Mouse (Mus musculus) E14TG2a.4 (cell line): ENCODE results near the gene Rnf157.

ENCODE experiments used
- H3K27me3 ChIP-seq: 2 replicates; pipeline ENCODE4 v1.6.1; 2014; ENCODE audit warnings: low read length, control low read depth; ENCODE audit not compliant: insufficient read depth
- H3K36me3 ChIP-seq: 2 replicates; pipeline ENCODE4 v1.6.1; 2014; ENCODE audit warnings: low read length, control low read depth; ENCODE audit not compliant: insufficient read depth
- H3K4me1 ChIP-seq: replicated peaks from 2 replicates; pipeline ENCODE4 v1.6.1; 2014; ENCODE audit warnings: low read depth, low read length, control low read depth
- H3K4me3 ChIP-seq: replicated peaks from 2 replicates; pipeline ENCODE4 v1.5.1; 2014; ENCODE audit warnings: mild to moderate bottlenecking, low read length
- H3K9me3 ChIP-seq: 2 replicates; pipeline ENCODE4 v1.6.1; 2014; ENCODE audit warnings: low read length, control low read depth
- CTCF ChIP-seq: conservative IDR thresholded peaks from 2 replicates; pipeline ENCODE4 v1.5.1; 2014; ENCODE audit warnings: low read length
- NANOG ChIP-seq: IDR thresholded peaks from 2 replicates; pipeline ENCODE4 v1.6.1; 2014; ENCODE audit warnings: borderline replicate concordance, low read length, mixed read lengths
- POU5F1 ChIP-seq: IDR thresholded peaks from 2 replicates; pipeline ENCODE4 v1.6.1; 2014; ENCODE audit warnings: low read length, borderline replicate concordance

The Rnf157 gene

DNA sequence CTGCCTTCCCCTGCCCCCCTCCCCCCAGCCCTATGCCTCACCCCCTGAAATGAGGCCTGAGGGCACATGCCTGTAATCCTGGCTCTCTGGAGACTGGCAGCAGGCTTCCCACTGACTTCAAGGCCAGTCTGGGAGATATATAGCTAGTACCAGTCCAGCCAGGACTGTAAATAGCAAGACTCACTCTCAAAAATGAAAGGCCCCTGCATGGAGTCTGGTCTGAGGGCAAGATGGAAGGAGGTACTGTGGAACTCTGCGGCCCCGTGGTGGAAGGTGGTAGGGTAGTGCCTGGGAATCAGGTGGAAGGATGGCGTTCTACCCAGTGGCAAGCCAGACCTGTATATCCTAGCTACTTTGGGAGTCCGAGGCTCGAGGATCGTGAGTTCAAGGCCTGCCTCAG lies 31.1 kb upstream of the Rnf157 start:
- peaks cover 27% of the 10 kb centered on the region for H3K27me3 ChIP-seq
- no peak for TF ChIP-seq POU5F1
- peaks cover 28% of the 10 kb centered on the region for H3K36me3 ChIP-seq
- no peak overlapping the region for H3K4me3 ChIP-seq
- H3K9me3 ChIP-seq, result no peaks in the 10 kb centered on the region
- peaks cover 89% of the 10 kb centered on the region for H3K4me1 ChIP-seq

GRCm38 (mm10) chr11:116443311-116443710 lies 30.5 kb upstream of the Rnf157 start:
- TF ChIP-seq NANOG (no peak), CTCF (no peak)
- H3K4me1 ChIP-seq, result peaks cover 89% of the 10 kb centered on the region
- peaks cover 21% of the 10 kb centered on the region for H3K27me3 ChIP-seq
- H3K36me3 ChIP-seq, result peaks cover 31% of the 10 kb centered on the region
- no peaks in the 10 kb centered on the region for H3K9me3 ChIP-seq
- H3K4me3 ChIP-seq, result no peak overlapping the region

DNA sequence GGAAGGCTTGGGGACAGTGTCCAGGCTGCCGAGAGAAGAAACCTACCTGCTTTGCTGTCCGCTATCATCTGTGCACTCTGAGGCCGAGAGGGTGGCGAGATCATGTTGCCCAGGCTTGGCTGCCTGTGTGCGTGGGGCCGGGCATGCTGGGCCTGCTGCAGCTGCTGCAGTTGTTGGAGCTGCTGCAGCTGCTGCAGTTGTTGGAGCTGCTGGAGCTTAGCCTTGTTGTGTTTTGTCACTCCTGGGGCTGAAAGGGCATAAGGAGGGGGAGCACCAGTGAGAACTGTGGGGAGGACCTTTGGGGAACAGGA lies 30.0 kb upstream of the Rnf157 start:
- no peak for TF ChIP-seq POU5F1
- H3K4me3 ChIP-seq, result no peak overlapping the region
- peaks cover 16% of the 10 kb centered on the region for H3K27me3 ChIP-seq
- H3K9me3 ChIP-seq, result no peaks in the 10 kb centered on the region
- H3K36me3 ChIP-seq, result peaks cover 32% of the 10 kb centered on the region
- H3K4me1 ChIP-seq, result peaks cover 84% of the 10 kb centered on the region

DNA sequence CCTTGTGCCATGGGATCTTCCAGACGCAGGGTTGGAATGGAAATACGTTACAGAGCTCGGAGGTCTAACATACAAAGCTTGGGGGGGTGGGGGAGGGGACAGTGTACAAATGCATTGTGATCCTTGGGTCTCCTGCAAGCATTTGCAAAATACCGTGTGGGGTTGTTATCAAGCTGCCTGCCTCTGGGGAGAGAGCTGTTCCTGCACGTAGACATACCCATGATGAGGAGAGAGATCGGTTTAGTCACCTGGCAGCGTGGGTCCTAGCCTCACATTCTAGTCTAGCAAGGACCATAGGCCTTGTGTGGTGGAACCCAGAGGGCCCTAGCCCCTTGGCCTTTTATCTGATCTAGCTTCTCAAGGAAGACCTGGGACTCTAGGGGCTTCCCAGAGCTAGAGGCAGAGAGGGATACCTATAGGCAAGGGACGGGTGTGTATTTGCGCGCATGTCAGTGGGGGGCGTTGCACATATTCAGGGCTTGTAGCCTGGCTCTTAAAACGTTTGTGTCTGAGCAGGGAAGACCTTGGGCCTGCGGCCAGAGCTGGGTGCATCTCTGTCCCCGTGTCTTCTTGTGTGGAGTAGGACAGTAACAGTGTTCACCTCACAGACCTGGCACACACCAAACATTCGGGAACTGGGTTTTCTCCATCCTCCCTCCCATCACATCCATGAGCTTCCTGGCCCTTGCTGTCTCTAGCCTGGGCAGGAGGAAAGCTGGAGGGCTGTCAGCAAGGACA lies 29.5 kb upstream of the Rnf157 start:
- H3K4me1 ChIP-seq, result peaks cover 87% of the 10 kb centered on the region
- H3K9me3 ChIP-seq, result no peaks in the 10 kb centered on the region
- H3K4me3 ChIP-seq, result no peak overlapping the region
- H3K36me3 ChIP-seq, result peaks cover 37% of the 10 kb centered on the region
- TF ChIP-seq POU5F1 (no peak), CTCF (no peak), NANOG (no peak)
- peaks cover 11% of the 10 kb centered on the region for H3K27me3 ChIP-seq

DNA sequence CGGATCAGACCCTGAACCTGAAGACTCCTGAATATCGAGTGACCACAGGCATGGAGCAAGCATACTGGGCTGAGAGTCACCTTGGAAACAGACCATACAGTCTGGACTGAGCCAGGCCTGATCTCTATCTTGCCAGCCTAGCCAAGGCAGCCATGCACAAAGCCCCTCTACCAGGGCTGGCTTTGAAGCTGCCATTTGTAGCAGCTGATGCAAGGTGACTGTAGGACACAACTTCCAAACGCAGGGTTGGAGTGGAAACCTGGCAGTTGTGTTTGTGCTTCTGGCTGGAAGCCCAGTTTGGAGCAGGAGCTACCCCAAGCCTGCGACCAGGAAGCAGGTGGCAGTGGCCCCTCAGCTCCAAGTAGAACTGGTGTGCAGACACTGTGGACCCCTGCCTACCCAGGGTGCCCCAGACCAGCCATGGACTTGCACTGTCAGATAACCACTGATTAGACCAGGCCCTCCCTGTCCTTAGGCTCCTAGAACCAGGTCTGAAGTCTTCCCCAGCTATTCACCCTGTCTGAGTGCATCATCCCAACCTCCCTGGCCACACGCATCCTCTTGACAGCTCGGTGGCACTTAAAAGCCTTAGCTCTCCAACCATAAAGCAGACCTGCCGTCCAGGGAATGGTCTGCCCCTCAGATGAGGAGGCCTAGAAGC lies 27.7 kb upstream of the Rnf157 start:
- Histone ChIP-seq H3K4me1 (peaks cover 87% of the 10 kb centered on the region), H3K27me3 (no peaks in the 10 kb centered on the region), H3K9me3 (no peaks in the 10 kb centered on the region), H3K36me3 (peaks cover 55% of the 10 kb centered on the region), H3K4me3 (0 out of 2 replicates have a peak overlapping the region, but pooled peaks have one; percentile 20)
- TF ChIP-seq CTCF (no peak), POU5F1 (no peak), NANOG (no peak)

GRCm38 (mm10) chr11:116439269-116440240 lies 26.7 kb upstream of the Rnf157 start:
- Histone ChIP-seq H3K4me1 (peaks cover 84% of the 10 kb centered on the region), H3K36me3 (peaks cover 62% of the 10 kb centered on the region), H3K9me3 (no peaks in the 10 kb centered on the region), H3K27me3 (no peaks in the 10 kb centered on the region), H3K4me3 (peak overlapping the region; percentile 18; the same call in 1 of the 2 replicates)
- TF ChIP-seq NANOG (no peak), CTCF (no peak), POU5F1 (no peak)

- no peaks in the 10 kb centered on the region for H3K27me3 ChIP-seq
- H3K9me3 ChIP-seq, result no peaks in the 10 kb centered on the region
- peak overlapping the region; percentile 94 for H3K4me3 ChIP-seq
- H3K36me3 ChIP-seq, result peaks cover 62% of the 10 kb centered on the region
- peaks cover 74% of the 10 kb centered on the region for H3K4me1 ChIP-seq
- TF ChIP-seq CTCF, result no peak
Observed at GRCm38 (mm10) chr11:116437541-116437940, 24.7 kb upstream of the Rnf157 start.

- Histone ChIP-seq H3K4me3 (peak overlapping the region; percentile 94), H3K4me1 (peaks cover 74% of the 10 kb centered on the region), H3K9me3 (no peaks in the 10 kb centered on the region), H3K36me3 (peaks cover 61% of the 10 kb centered on the region), H3K27me3 (no peaks in the 10 kb centered on the region)
- TF ChIP-seq NANOG, result no peak
- no peak for TF ChIP-seq POU5F1
- no peak for TF ChIP-seq CTCF
Observed at GRCm38 (mm10) chr11:116436725-116437331, 24.0 kb upstream of the Rnf157 start.
